Mouse (Mus musculus) T-cell, adult 2 months (primary cell): Measurements from ENCODE around the gene Cenpv.
"Not testable (repeated sequence)": the region's sequence is repeated elsewhere in the genome, so short reads cannot be mapped to it uniquely, and the experiment has no call there.

Experiments used
- DNase-seq: peaks from one replicate; pipeline ENCODE4 v3.0.0; 2022; ENCODE audit warnings: low spot score

Gene Cenpv

DNA sequence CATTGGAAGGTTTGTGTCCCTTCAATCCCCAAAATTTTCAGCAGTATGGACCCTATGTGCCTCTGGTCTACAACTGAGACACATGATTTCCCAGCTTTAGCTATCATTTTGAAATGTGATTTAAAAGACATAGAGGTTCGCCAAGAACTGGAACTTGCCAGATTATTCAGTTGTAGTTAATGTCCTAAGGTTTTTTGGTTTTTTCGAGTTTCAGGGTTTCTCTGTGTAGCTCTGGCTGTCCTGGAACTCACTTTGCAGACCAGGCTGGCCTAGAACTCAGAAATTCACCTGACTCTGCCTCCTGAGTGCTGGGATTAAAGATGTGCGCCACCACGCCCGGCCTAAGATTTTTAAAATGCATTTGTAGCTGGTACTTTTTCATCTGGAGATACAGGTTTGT, 14.6 kb upstream of the Cenpv start:
- no peak for DNase-seq

DNA sequence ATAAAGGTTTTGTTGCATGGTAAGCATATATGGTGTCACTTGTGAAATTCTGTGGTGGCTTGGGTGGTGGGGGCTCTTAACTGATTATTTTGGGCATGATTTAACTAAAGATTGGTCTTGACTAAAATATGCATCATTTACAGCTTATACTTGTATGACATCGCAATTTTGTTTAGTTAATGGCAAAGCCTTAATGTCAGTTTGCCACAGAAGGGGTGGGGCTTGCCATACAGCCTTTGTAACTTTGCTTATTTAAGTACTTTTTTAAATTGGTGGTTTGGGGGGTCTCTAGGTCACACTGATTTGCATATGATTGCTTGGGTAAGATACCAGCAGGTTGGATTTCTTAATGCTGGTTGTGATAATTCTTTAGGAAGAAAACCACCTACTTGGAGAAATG, 14.1 kb upstream of the Cenpv start:
- DNase-seq = no peak

DNA sequence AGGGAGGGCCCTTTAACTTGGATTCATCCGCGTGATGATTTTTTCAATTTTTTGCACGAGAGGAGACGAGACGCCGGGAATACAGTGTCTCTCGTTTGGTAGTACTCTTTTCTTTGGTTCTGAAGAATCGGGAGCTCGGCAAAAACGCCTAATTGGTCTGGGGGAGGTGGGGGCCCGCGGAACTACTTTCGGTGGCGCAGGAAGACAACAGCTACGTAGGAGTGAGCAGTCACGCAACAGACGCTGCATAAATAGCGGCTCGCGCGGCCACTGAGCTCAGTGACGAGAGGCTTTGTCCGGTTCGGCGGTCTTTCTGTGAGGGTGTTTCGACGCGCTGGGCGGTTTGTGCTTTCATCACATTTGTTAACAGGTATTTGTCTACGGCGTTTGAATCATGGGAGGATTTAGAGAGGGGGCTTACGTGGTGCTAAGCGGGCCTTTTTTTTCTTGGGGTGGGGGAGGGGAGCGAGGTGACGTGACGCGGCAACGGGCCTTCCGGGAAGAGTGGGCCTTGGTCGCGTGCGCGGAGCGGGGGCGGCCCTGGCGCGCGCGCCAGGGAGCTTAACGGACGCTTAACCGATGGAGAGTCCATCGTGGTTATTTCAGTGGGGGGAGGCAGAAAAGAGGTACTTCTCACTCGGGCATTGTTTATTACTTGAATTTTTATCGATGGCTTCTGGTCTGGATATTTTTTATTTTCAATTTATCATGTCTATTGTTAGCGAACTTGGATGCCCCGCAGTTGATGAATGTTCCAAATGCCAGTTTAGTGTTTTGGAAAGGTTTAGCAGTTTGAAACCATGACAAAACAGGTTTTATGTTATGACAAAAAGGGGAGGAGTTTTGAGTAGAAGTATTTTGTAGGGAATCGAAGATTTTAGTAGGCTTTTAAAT, 12.4 kb upstream of the Cenpv start:
- peak; percentile 87 for DNase-seq

DNA sequence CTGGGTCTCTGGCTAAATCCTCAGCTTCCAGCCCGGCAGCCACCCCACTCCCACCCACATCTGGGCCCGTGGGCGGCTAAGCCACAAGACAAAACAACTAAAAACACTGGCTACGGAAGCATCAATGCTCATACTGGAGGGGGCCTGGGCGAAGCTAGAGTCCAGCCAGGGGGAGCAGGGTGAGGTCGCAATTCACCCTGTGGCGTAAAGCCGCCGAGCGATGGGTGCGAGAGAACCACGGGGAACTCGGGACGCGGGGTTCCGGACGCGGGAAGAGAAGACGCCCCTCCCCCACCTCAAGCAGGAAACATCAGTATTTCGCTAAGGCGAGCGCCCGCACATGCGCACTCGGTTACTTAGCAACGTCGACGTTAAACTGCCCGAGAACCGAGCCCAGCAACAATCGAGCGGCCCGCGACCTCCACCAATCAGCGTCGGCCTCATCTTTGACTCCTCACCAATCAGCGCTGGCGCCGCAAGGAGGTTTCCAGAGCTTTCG, 11.7 kb upstream of the Cenpv start, which contains the start of gene Ubb:
Gene Ubb (plus strand): TSS at position 445 of the 499 bp plus-strand sequence.
- peak; percentile 99 for DNase-seq

DNA sequence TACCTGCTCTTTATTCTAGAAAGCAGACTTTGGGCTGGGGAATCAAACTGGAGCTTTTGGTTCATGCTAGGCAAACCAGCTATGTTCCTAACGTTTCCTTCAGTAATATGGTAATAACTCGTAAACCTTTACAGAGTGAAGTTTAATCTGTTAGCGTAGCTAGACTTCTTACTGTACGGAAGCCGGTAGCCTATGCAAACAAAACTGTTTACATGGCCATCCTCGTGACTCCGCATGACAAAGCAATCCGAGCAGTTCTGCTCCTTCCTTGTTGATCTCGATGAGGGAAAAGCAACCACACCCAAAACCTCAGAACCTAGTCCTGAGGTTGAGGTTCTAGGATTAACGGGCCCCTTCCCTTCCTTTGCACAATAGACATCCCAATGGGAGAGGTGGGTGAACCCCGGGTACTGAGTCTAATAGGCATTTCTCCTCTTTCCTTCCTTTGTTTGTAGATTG, 11.2 kb upstream of the Cenpv start:
- peak; percentile 58 for DNase-seq

DNA sequence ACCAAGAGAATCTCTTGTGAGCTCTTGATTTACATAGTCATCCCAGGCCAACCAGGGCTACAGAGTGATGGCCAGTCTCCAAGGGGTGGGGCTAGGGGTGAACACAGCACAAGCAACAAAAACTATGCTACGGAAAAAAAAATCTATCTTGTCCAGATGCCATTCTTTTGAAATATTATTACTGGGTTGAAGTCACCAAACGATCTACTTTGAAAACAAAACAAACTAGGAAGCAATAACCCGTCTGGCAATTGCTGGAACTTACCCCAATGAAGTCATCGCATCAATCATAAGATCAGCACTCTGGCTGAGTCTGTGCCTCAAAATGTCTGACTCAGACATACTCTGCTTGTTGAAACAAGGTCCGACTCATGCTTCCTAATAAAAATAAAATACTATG, 10.7 kb upstream of the Cenpv start:
- peak; percentile 54 for DNase-seq

DNA sequence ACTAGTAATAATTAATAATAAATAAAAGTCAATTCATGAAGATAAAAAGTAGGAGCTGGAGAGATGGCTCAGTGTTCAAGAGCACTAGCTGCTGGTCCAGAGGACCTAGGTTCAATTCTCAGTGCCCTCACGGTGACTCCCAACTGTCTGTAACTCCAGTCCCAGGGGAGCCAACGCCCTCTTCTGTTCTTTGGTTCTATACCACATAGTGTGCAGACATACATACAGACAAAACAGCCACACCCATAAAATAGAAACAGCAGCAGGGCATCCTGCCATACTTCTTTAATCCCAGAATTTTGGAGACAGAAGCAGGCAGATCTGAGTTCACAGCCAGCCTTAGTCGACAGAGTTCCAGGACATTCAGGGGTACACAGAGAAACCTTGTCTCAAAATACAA, 4.9 kb upstream of the Cenpv start:
- no peak for DNase-seq

DNA sequence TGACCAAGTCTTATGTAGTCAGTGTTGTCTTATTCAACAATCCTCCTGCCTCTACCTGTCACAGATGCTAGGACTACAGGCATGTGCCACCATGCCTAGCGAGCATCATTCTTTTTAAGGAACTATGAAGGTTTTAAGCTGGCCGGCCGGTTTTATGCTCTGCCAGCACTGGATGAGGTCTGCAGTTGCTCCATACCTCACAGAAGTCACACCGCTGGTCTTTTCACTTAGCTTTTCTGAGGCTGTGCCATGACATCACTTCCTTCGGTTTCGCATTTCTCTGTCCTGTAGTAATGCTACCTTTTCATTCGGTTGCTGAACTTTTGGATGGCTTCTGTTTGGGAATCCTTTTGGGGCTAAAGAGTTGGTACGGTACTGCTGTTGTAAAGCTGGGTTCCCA, 2.5 kb upstream of the Cenpv start:
- no peak for DNase-seq

DNA sequence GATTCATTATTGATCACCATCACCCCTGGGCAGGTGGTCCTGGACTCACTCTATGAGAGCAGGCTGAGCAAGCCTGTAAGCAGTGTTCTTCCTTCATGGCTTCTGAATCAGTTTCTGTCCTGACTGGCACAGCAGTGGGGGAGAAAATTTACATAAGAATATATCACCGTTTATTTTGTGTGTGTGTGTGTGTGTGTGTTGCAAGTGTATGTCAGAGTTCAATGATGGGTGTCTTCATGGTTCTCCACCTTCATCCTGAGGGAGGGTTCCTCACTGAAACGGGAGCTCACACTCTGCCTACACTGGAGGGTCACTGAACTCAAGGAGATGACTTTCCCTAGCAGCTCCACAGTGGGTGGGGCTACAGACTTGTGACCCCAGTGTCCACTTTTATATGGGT, 1.9 kb upstream of the Cenpv start:
- DNase-seq = no peak

DNA sequence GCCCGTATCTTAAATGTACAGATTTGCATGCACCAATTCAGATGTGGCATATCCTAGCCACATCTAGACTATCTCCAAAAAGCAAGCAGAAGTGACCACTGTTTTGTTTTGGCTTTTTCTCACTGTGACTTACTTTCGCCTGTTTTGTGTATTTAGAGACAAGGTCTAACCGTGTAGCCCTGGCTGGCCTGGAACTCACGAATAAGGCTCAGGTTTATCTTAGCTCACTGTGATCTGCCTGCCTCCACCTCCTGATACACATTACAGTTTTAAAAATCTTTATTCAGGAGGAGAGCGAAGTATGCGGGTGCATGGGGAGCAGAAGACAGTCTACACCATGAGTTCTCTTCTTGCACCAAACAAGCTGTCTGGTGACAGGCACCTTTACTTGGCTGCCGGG, 1.1 kb upstream of the Cenpv start:
- no peak for DNase-seq

DNA sequence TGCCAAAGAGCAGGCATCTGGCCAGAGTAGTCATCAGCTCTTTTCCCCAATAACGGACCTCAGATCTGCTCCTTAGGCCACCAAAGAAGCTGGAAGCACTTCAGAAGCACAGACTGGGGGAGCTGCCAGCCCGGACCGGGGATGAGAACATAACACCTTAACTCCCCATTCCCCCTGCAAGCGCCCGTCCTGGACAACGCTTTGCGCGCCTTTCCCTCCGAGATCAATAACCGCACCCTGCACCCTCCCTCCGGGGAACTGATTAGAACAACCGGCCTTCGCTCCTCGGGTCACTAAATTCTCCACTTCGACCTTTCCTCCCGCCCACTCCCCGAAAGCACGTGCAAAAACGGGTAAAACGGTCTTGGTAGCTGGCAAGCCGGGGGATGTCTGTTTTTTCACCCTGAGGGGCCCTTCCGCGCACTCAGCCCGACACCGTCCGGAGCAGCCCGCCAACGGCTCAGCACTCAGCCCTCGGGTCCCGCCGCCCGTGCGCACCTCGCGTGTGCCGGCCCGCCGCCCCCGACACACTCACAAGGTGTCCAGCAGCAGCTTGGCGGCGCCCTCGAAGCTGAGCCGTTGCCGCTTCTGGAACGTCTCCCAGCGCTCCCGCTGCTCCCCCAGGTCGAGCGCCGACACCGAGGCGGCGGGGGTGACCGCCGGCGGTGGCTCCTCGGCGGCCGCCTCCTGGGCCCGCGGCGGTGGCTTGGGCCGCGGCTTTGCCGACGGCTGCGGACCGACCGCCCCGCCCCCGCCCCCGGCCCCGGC, 556 bp downstream of the Cenpv start:
- DNase-seq = peak; percentile 38

DNA sequence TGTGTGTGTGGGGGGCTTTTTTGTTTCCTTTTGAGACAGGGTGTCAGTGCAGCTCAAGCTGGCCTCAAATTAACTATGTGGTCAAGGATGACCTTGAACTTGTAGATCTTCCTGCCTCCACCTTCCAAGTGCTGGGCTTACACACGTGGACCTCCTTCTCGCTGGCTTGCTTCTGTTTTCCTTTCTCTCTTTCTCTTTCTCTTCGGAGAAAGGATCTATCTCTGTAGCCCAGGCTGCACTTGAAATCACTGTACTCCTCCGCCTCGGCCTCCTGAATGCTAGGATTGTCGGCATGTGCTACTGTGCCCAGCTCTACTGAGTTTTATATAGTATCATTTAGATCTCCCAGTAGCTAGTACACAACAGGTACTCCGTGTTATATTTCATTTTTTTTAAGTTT, 1.5 kb downstream of the Cenpv start:
- DNase-seq = no peak

DNA sequence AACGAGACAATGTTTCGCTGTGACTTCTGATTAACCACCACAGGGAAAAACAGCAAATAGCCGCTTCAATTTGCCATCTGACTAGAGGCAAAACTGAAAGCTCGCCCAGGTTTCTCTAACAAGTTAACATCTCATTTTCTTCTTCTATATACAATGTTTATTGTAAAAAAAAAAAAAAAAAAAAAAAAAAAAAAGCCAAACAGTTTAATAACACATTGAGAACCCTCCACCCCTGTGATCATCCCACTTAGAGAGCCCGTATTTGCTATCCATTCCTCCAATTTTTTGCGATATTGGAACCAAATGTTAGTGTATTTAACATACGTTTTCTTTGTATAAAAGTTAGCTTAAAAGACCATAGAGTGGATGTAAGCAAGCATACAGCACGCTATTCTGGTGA, 2.0 kb downstream of the Cenpv start:
- DNase-seq = no peak

DNA sequence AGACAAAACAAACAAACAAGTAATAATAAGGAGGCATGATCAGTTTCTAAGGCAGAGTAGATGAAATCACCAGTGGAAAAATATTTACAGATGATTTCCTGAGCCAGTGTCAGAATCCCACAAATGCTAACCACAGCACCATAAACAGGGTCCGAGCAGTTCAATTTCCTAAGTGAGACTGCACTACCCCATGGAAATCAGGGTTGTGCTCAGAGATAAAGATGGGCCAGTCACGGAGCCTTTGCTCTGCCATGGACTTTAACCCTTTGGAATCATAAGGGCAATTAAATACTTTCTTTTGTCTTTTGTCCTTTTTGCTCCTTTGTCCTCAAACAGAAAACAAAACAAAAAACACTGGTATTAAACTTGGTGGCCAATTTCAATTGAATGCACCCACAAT, 16.8 kb downstream of the Cenpv start:
- no peak for DNase-seq

DNA sequence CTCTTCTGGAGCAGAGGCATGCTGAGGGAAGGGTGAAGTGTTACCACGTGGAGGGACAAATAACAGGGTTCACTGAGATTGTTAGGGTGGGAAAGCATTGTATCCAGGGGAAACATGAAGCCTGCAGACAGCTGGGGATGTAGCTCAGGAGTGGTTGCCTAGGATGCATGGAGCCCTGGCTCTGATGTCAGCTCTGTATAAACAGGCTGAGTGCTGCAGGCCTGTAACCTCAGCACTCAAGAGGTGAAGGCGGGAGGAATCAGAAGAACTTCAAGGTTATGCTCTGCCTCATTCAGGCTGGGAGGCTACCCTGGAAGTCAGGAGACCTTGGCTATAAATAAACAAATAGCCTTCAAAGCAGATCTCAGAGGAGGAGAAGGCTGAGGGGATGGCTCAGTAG, 20.1 kb downstream of the Cenpv start:
- no peak for DNase-seq

DNA sequence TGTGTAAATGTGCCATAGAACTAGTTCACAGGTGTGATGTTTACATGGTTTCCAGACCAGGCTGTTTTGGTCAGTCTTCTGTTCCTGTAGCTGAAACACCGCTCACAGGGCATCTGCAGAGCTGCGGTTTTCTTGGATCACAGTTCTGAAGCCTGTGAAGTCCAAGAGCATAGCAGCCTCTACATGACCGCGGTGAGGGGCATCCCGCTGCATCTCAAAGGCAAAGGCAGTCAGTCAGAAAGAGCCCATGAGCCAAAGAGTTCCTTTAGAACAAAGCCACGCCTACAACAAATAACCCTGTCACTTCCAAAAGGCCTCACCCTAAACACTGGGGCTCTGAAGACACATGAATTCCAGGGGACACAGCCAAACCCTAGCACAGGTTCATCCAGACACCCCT, 25.8 kb downstream of the Cenpv start:
- DNase-seq = no peak

DNA sequence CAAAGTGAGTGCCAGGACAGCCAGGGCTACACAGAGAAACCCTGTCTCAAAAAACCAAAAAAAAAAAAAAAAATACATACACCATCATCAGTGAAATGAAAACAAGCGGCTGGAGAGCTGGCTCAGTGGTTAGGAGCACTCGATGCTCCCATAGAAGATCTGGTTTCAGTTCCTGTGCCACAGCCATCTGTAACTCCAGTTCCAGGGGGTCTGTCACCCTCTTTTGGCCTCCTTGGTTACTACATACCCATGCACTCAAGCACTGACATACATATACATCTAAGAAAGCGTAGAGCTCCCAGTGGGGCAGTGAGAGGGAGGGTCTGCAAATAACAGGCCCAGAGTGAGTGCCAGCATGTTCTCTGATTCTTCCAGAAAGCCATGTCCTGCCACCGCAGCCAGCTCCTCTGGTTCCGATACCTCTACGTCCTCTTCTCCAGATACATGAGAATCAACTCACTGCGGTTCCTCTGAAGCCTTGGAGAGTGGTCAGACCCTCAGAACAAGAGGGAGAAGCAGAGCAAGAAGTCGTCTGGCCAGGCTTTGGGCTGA, 26.5 kb downstream of the Cenpv start:
- DNase-seq = no peak

DNA sequence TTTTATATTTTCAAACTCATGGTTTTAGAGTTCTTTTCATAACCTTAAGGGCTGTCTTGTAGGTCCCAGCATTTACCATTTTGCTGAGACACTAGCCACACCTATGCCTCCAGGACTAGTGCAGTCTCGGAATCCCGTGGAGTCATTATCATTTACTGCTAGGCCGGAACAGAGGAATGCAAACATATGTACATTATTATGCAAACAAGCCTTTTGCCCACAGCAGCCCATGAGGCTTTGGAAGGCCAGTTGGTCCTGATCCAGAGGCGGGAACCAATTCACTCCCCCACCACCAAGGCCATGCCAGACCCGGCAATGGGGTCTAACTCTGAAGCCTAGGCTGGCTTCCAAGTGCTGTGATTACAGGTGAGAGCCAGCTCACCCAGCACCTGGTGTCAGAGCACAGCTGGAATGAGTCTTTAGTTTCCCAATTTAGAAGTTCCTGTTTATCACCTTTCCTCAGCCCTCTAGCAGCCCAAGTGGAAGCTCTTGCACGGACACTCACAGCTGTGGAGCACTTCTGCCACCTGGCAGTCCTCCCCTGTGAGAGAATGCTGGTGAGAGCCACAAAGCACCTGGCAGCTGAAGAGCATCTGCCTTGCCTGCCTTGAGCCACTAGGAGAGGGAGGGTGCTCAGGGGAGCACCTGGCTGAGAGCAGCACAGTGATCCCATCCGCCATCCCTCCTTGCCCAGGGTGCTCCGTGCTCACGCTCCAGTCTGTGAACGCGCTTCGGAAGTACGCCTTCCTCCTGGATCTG, 27.4 kb downstream of the Cenpv start:
- no peak for DNase-seq

DNA sequence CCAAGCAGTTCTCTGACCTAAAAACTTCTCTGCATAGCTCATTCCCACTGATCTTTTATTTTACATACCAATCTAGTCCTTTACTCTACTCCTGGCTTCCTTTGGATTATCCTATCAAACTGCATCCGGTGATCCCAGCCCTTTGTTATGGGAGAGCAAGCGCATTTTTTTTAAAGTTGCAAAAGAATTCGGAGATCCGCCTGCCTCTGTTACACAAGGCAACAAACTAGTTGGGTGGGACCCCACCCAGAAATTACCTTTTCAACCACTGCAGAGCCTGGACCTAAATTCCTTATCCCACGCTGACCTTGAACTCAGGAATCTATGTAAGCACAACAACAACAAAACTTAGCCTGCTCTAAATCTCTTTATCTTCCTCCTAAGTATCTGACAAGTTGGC, 28.1 kb downstream of the Cenpv start:
- DNase-seq = no peak

DNA sequence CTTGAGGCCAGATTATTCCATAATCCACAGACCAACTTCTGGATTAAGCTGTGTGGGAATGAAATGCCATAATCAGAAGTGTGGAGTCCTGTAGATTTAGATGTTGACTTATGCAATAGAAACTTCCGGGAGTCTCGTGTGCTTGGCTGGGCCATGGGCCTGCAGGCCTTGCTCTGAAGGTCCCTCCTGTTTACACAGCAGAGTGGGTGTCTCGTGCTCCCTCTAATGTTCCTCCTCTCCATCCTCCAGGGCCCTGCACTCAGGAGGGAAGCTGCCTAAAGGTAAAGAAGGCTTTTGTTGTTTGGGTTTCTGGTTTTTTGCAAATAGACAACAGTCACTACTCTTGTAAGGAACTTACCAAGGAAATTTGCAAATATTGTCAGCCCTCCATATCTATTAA, 29.5 kb downstream of the Cenpv start:
- no peak for DNase-seq

DNA sequence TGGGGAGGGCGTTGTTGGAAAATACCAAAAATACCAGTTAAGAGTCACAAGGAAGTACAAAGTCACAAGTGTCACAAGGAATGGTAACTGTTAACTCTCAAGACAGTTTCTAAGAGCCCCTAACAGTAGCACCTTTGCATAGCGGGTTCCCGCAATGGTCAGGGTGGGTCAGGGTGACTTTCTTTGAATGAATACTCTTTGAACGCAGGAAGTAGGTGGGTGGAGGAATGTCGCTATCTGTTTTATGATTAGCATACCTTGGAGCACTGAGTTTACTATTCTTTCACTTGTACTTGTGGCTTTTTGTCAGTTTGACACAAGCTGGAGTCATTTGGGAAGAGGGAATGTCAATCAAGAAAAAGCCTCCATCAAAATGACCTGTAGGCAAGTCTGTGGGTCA, 30.2 kb downstream of the Cenpv start:
- DNase-seq = not testable (repeated sequence)

DNA sequence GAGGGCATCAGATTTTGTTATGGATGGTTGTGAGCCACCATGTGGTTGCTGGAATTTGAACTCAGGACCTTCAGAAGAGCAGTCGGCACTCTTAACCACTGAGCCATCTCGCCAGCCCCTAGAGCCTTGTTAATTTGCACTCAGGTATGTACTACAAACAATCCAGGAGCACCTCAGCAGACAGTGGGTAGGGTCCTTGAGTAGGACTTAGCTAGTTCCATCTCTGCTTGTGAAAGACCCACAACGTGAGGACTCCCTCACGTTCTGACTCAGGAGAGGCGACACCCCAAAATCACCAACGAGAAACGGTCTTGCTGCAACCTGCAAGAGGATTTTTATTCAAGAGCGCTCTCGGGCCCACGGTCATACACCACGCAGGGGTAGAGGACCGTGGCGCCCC, 30.7 kb downstream of the Cenpv start:
- not testable (repeated sequence) for DNase-seq
